In the genomic region with DNA sequence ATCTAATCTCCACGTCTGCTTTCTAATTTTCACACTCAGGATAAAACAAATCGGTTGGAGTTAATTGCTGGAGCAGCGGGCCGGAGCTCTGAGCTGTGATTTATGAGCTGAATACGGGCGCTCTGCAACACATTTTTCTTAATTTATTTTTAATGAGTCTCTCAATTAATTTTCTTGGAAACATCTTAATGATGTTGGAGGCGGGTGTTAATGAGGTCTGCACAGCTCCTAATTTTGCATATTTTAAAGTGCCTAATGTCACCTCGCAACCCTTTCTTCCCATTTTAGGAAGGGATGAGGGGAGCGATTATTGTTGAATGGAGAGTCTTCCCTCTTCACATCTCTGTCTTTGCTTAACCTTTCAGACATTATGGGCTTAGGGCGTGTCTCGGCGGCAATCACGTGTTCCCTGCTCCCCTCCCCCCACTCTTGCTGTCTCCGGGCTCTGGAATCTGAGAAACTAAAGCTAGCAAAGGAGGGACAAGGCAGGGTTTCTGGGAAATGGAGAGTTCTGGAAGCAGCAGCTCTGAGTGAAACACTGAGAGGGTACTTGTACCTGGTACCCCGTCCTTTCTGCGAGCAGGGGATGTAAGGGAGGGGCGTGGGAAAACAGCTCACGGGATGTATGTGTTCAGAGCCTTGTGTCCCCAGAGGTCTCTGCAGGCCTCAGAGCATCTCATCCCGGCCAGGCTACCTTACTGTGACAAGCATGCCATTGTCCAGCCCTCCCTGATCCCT, we compare ENCODE assay signal across 9 mouse cellular contexts. TPM values are rescaled to one million over a fixed set of nuclear protein-coding genes. Genes with fewer than 3 reads are reported as not detected.
DNase-seq lines count a peak whose midpoint lies in the region; ATAC-seq lines count a peak whose summit lies in the region.
"Had no signal": no experiment of that assay in that cellular context is flagged by ENCODE, and none has a peak within 500 bp of the region (broad histone marks: within the 10 kb centered on the region; RNA-seq: fewer than 3 reads in every experiment).

No protein-coding gene starts in this region.

- H3K9me3 ChIP-seq in kidney, embryonic 14.5 days (ENCODE audit: control insufficient read depth, low read length): no peaks in the 10 kb centered on the region
- H3K9me3 ChIP-seq in neural tube, embryonic 12.5 days: no peaks in the 10 kb centered on the region

- no peaks in the 10 kb centered on the region for H3K36me3 ChIP-seq in kidney, embryonic 14.5 days (ENCODE audit: control insufficient read depth, insufficient read depth, low read length)
- no peaks in the 10 kb centered on the region for H3K36me3 ChIP-seq in neural tube, embryonic 12.5 days

- H3K27ac ChIP-seq in kidney, embryonic 14.5 days (ENCODE audit: low read depth, low read length): no peak overlapping the region
- peak overlapping the region; percentile 57; the same call in 1 of the 2 replicates for H3K27ac ChIP-seq in neural tube, embryonic 12.5 days

- peak overlapping the region; percentile 35 for H3K4me2 ChIP-seq in kidney, embryonic 14.5 days (replicated peaks; ENCODE audit: low read depth, low read length)
- peak overlapping the region; percentile 48 for H3K4me2 ChIP-seq in neural tube, embryonic 12.5 days (replicated peaks)

- intact Hi-C loops in left cerebral cortex, postnatal 14 days (cut with DNase I): no loop called here

- ATAC-seq in kidney, embryonic 14.5 days (ENCODE audit: low FRiP score, low TSS enrichment): no peak; the same call in 1 of the 2 replicates
- ATAC-seq in frontal cortex, adult (ENCODE audit: low TSS enrichment): peak; percentile 47
- ATAC-seq in neural tube, embryonic 12.5 days (ENCODE audit: low FRiP score, low read depth): peak; percentile 85
- no peak for ATAC-seq in CD4-positive, CD25-positive, alpha-beta regulatory T cell, adult 4 months

- DNase-seq in kidney, adult 8-10 months: no peak
- DNase-seq in embryo, embryonic 10.5 days (ENCODE audit: low spot score): peak; percentile 78
- DNase-seq in left cerebral cortex, postnatal 14 days (ENCODE audit: low spot score in 2 of 2): peak; percentile 59 to 71
- DNase-seq in ovary, postnatal 36 days (ENCODE audit: low spot score): no peak

- 36% methylated on average over 19 of the region's 19 CpGs for WGBS in kidney, embryonic 14.5 days
- WGBS in neural tube, embryonic 12.5 days: 24% methylated on average over 19 of the region's 19 CpGs

- H3K9ac ChIP-seq in kidney, embryonic 14.5 days (ENCODE audit: low read depth, low read length): no peak overlapping the region
- H3K9ac ChIP-seq in neural tube, embryonic 12.5 days: no peak overlapping the region

- no peaks in the 10 kb centered on the region for H3K27me3 ChIP-seq in kidney, embryonic 14.5 days (ENCODE audit: control insufficient read depth, insufficient read depth, low read length)
- no peaks in the 10 kb centered on the region for H3K27me3 ChIP-seq in neural tube, embryonic 12.5 days (replicated peaks)

- H3K4me1 ChIP-seq in kidney, embryonic 14.5 days (ENCODE audit: control insufficient read depth, insufficient read depth, low read length): no peaks in the 10 kb centered on the region
- H3K4me1 ChIP-seq in neural tube, embryonic 12.5 days: peaks cover 7% of the 10 kb centered on the region

- peak overlapping the region; percentile 12; the same call in 1 of the 2 replicates for H3K4me3 ChIP-seq in kidney, embryonic 14.5 days (ENCODE audit: low read length)
- H3K4me3 ChIP-seq in neural tube, embryonic 12.5 days: no peak overlapping the region
- H3K4me3 ChIP-seq: myocyte had no signal

RNA-seq across cellular contexts. Expression of a gene that starts 56.8 kb away (rescaled TPM):
- 0.12 TPM in 1 of 2 replicates, not detected in the other for polyA plus RNA-seq in kidney, embryonic 14.5 days (2014; fragmentation: Nextera tagmentation; extraction: Ambion mirVana)
- under 1 TPM; 0.22 to 0.32 TPM for total RNA-seq in left cerebral cortex, postnatal 14 days (2021)
- polyA plus RNA-seq in neural tube, embryonic 12.5 days (2016; fragmentation: Nextera tagmentation; extraction: Ambion mirVana): 1.7 and 1.8 TPM in 2 replicates
- polyA plus RNA-seq in CD4-positive, CD25-positive, alpha-beta regulatory T cell, adult 4 months (2017; shearing (Covaris generic)): not detected
- polyA plus RNA-seq: myocyte had no signal

Comparison
In these comparisons a context has a peak if more than half of its experiments do, and no peak if none do; other contexts are left out.
1. ATAC-seq: peak in frontal cortex, adult (single experiment) and neural tube, embryonic 12.5 days (single experiment); none in kidney, embryonic 14.5 days (single experiment) and CD4-positive, CD25-positive, alpha-beta regulatory T cell, adult 4 months (single experiment).
2. DNase-seq: peak in embryo, embryonic 10.5 days (single experiment) and left cerebral cortex, postnatal 14 days (2 of 2); none in kidney, adult 8-10 months (0 of 2) and ovary, postnatal 36 days (single experiment).